In genomic region chr15:81329721-81330369, GRCm38 (mm10) we compare ENCODE assay signal across 14 mouse cellular contexts. TPM values are rescaled to one million over a fixed set of nuclear protein-coding genes. Genes with fewer than 3 reads are reported as not detected.
A peak's percentile ranks its signal among the peaks of the same experiment; 100 is the strongest.
DNase-seq lines count a peak whose midpoint lies in the region; ATAC-seq and TF ChIP-seq lines count a peak whose summit lies in the region.
"Had no signal": no experiment of that assay in that cellular context is flagged by ENCODE, and none has a peak within 500 bp of the region (broad histone marks: within the 10 kb centered on the region; RNA-seq: fewer than 3 reads in every experiment).

No protein-coding gene starts in this region.

- H3K4me1 ChIP-seq in kidney, postnatal 0 days (replicated peaks; ENCODE audit: insufficient read depth, low read length): peaks cover 3% of the 10 kb centered on the region; the same call in 1 of the 2 replicates

- no peak for TF ChIP-seq CTCF in kidney, postnatal 0 days (IDR thresholded peaks at IDR 0.05; ENCODE audit: low read depth)

- peak; percentile 36 for DNase-seq in CD4-positive, CD25-positive, alpha-beta regulatory T cell, adult 2 months (ENCODE audit: low read depth, low spot score)
- DNase-seq in kidney, postnatal 0 days (ENCODE audit: low spot score): peak; percentile 55
- DNase-seq in kidney, postnatal 10 days: no peak
- DNase-seq in embryo, embryonic 11 days: peak; percentile 55
- peak; percentile 76 for DNase-seq in lung, postnatal 10 days
- no peak for DNase-seq in spleen, adult 18-20 months
- no peak for DNase-seq in cerebellum, adult 18-20 months
- DNase-seq: adrenal gland, postnatal 25 days; cerebellum, adult 11 months; liver, embryonic 13.5 days; thymus, adult 18-20 months had no signal

- no peak overlapping the region for H3K9ac ChIP-seq in kidney, postnatal 0 days (ENCODE audit: low read depth, low read length)
- H3K9ac ChIP-seq: hindbrain, embryonic 12.5 days; liver, embryonic 13.5 days had no signal

- H3K36me3 ChIP-seq in kidney, postnatal 0 days (ENCODE audit: insufficient read depth, low read length): peaks cover 48% of the 10 kb centered on the region

- peak overlapping the region; percentile 57 for H3K27ac ChIP-seq in kidney, postnatal 0 days
- H3K27ac ChIP-seq: heart, embryonic 10.5 days; hindbrain, embryonic 12.5 days; liver, embryonic 13.5 days had no signal

- H3K4me2 ChIP-seq in kidney, postnatal 0 days (ENCODE audit: low read length): no peak overlapping the region
- H3K4me2 ChIP-seq: hindbrain, embryonic 12.5 days; liver, embryonic 13.5 days had no signal

- no peaks in the 10 kb centered on the region for H3K9me3 ChIP-seq in kidney, postnatal 0 days (replicated peaks; ENCODE audit: low read length)
- H3K9me3 ChIP-seq: heart, embryonic 10.5 days; hindbrain, embryonic 12.5 days; liver, embryonic 13.5 days had no signal

- WGBS in kidney, postnatal 0 days: 33% methylated on average over 5 of the region's 5 CpGs

- H3K4me3 ChIP-seq in kidney, postnatal 0 days (replicated peaks; ENCODE audit: low read depth, low read length): no peak overlapping the region
- H3K4me3 ChIP-seq: heart, embryonic 10.5 days; hindbrain, embryonic 12.5 days; liver, embryonic 13.5 days had no signal

- ATAC-seq in CD4-positive, CD25-positive, alpha-beta regulatory T cell, adult 4 months: no peak
- ATAC-seq in kidney, postnatal 0 days (replicated peaks; ENCODE audit: low FRiP score, low read depth): no peak

- no peaks in the 10 kb centered on the region for H3K27me3 ChIP-seq in kidney, postnatal 0 days (ENCODE audit: insufficient read depth, low read length)
- H3K27me3 ChIP-seq: hindbrain, embryonic 12.5 days; liver, embryonic 13.5 days had no signal

RNA-seq across cellular contexts. Expression of gene Slc25a17, which starts 30.8 kb away (rescaled TPM):
- polyA plus RNA-seq in CD4-positive, CD25-positive, alpha-beta regulatory T cell, adult 4 months (2017; shearing (Covaris generic)): 100 to 1,000 TPM in 1 of 2 experiments, 10 to 100 TPM in 1; 83.2 to 102 TPM
- polyA plus RNA-seq in kidney, postnatal 0 days (2015; fragmentation: Nextera tagmentation; extraction: Ambion mirVana): 153 and 157 TPM in 2 replicates

Comparison
In these comparisons a context has a peak if more than half of its experiments do, and no peak if none do; other contexts are left out.
1. DNase-seq: peak in CD4-positive, CD25-positive, alpha-beta regulatory T cell, adult 2 months (single experiment), kidney, postnatal 0 days (single experiment), embryo, embryonic 11 days (single experiment) and lung, postnatal 10 days (single experiment); none in kidney, postnatal 10 days (single experiment), spleen, adult 18-20 months (0 of 2) and cerebellum, adult 18-20 months (0 of 2).